In the genomic region with DNA sequence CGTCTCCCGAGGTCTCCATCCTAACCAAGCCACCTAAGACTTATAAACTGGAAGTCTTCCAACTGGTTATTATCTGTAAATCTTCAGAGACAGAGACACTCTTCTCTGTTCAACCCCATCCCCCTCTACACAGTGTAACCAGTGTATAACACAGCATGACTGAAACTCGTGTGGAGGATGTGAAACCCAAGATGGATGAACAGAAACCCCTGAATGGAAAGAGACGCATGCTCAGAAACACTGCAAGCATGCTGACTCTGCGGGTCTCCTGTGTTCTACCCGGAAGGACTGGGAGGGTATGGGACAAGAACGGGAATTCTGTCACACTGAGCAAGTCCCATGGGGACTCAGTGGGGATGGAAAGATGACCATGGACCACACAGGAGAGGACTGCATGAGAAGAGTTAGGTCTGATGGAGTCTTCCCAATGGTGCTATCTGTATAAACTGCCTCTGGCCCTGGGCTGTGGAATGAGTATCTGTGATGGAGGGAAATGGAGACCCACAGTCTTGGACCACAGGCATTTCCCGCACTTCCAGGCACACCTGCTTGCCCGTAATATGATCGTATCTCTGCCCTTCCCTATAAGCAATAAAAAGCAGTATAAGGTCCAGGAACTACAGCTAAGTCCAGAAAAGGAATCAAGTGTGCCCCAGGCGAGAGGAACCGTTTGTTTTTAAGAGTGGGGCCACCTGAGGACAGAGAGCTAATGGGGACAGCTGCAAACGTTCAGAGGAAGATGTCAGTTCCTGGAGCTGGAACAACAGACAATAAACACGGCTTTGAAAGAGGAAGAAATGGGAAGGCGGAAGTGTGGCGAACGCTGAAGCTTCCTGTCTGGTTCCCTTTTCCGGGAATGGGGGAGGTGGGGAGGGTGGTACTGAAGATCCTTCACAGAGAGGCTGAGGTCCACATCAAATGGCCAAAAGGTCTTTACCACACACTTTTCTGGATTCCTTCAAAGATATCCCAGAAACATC, we compare ENCODE assay signal across 11 mouse cellular contexts. TPM values are rescaled to one million over a fixed set of nuclear protein-coding genes. Genes with fewer than 3 reads are reported as not detected.
DNase-seq lines count a peak whose midpoint lies in the region; ATAC-seq and TF ChIP-seq lines count a peak whose summit lies in the region.
"Had no signal": no experiment of that assay in that cellular context is flagged by ENCODE, and none has a peak within 500 bp of the region (broad histone marks: within the 10 kb centered on the region; RNA-seq: fewer than 3 reads in every experiment).

No protein-coding gene starts in this region.

- H3K4me1 ChIP-seq in brown adipose tissue, adult 24 weeks (ENCODE audit: control insufficient read depth, insufficient read depth, insufficient read length, low read length), result peaks cover 10% of the 10 kb centered on the region; the same call in 1 of the 2 replicates
- H3K4me1 ChIP-seq in kidney, embryonic 15.5 days, result peaks cover 10% of the 10 kb centered on the region; the same call in 1 of the 2 replicates
- no peaks in the 10 kb centered on the region for H3K4me1 ChIP-seq in forebrain, postnatal 0 days (ENCODE audit: insufficient read depth)
- H3K4me1 ChIP-seq: neural tube, embryonic 12.5 days had no signal

- no peak overlapping the region for H3K9ac ChIP-seq in kidney, embryonic 15.5 days
- H3K9ac ChIP-seq in forebrain, postnatal 0 days, result no peak overlapping the region
- H3K9ac ChIP-seq: embryonic facial prominence, embryonic 13.5 days; neural tube, embryonic 12.5 days had no signal

- DNase-seq in layer of hippocampus, adult 11-12 months (ENCODE audit: low spot score), result peak; percentile 28
- no peak for DNase-seq in layer of hippocampus, adult 8-10 months (ENCODE audit: low spot score in 2 of 2)
- no peak for DNase-seq in forebrain, postnatal 0 days
- no peak for DNase-seq in cerebellum, postnatal 36 days

- no peaks in the 10 kb centered on the region for H3K9me3 ChIP-seq in kidney, embryonic 15.5 days (replicated peaks)
- no peaks in the 10 kb centered on the region for H3K9me3 ChIP-seq in forebrain, postnatal 0 days (ENCODE audit: low read length)
- H3K9me3 ChIP-seq: embryonic facial prominence, embryonic 13.5 days; neural tube, embryonic 12.5 days had no signal

- no peak for TF ChIP-seq CTCF in forebrain, postnatal 0 days (IDR thresholded peaks at IDR 0.05; ENCODE audit: low read depth)

- H3K4me2 ChIP-seq in kidney, embryonic 15.5 days, result no peak overlapping the region
- H3K4me2 ChIP-seq in forebrain, postnatal 0 days (ENCODE audit: low read depth), result no peak overlapping the region
- H3K4me2 ChIP-seq: embryonic facial prominence, embryonic 13.5 days; neural tube, embryonic 12.5 days had no signal

- H3K36me3 ChIP-seq in kidney, embryonic 15.5 days, result no peaks in the 10 kb centered on the region
- no peaks in the 10 kb centered on the region for H3K36me3 ChIP-seq in forebrain, postnatal 0 days (ENCODE audit: insufficient read depth)
- H3K36me3 ChIP-seq: embryonic facial prominence, embryonic 13.5 days; neural tube, embryonic 12.5 days had no signal

- no peak for ATAC-seq in kidney, embryonic 15.5 days (replicated peaks; ENCODE audit: low FRiP score)
- peak; percentile 78 for ATAC-seq in monocyte, adult 5-6 weeks (replicated peaks; ENCODE audit: insufficient number of reproducible peaks, low FRiP score, low TSS enrichment, poor library complexity, severe bottlenecking)
- ATAC-seq in forebrain, postnatal 0 days, result no peak
- ATAC-seq in erythroblast, adult 5-6 weeks (replicated peaks; ENCODE audit: low FRiP score, poor library complexity, severe bottlenecking), result no peak
- ATAC-seq: Patski had no signal

- no peaks in the 10 kb centered on the region for H3K27me3 ChIP-seq in kidney, embryonic 15.5 days
- no peaks in the 10 kb centered on the region for H3K27me3 ChIP-seq in forebrain, postnatal 0 days (ENCODE audit: insufficient read depth, low read length)
- H3K27me3 ChIP-seq: embryonic facial prominence, embryonic 13.5 days; neural tube, embryonic 12.5 days had no signal

- no peak overlapping the region for H3K4me3 ChIP-seq in brown adipose tissue, adult 24 weeks (ENCODE audit: insufficient read depth, low read depth, low read length)
- H3K4me3 ChIP-seq in kidney, embryonic 15.5 days (replicated peaks), result no peak overlapping the region
- no peak overlapping the region for H3K4me3 ChIP-seq in forebrain, postnatal 0 days (ENCODE audit: low read depth, low read length)
- H3K4me3 ChIP-seq: embryonic facial prominence, embryonic 13.5 days; neural tube, embryonic 12.5 days had no signal

- H3K27ac ChIP-seq in brown adipose tissue, adult 24 weeks (replicated peaks; ENCODE audit: low read depth, low read length), result peak overlapping the region; percentile 98
- 0 out of 2 replicates have a peak overlapping the region, but pooled peaks have one; percentile 9 for H3K27ac ChIP-seq in kidney, embryonic 15.5 days
- no peak overlapping the region for H3K27ac ChIP-seq in forebrain, postnatal 0 days (ENCODE audit: low read depth, low read length)
- H3K27ac ChIP-seq: embryonic facial prominence, embryonic 13.5 days; neural tube, embryonic 12.5 days had no signal

- 46% methylated on average over 18 of the region's 18 CpGs for WGBS in kidney, embryonic 15.5 days
- WGBS in forebrain, postnatal 0 days, result 80% methylated on average over 18 of the region's 18 CpGs

RNA-seq across cellular contexts. Expression of gene Lalba, which starts 1.7 kb away (rescaled TPM):
- not detected for total RNA-seq in layer of hippocampus, adult 8-10 months (2022)
- not detected in 2 replicates for polyA plus RNA-seq in brown adipose tissue, adult 24 weeks (2012; ENCODE audit: insufficient read depth, insufficient read length, missing spikeins)
- polyA plus RNA-seq in kidney, embryonic 15.5 days (2015; fragmentation: Nextera tagmentation; extraction: Ambion mirVana), result 0.22 TPM in 1 of 2 replicates, not detected in the other
- total RNA-seq in monocyte, adult 5-6 weeks (2017), result not detected in 3 replicates
- total RNA-seq in forebrain, postnatal 0 days (2014; rRNA removed), result not detected in 2 replicates
- polyA plus RNA-seq in forebrain, postnatal 0 days (2015; fragmentation: Nextera tagmentation; extraction: Ambion mirVana), result not detected in 2 replicates
- not detected in 2 replicates for total RNA-seq in erythroblast, adult 5-6 weeks (2015; ENCODE audit: low replicate concordance)
- not detected in 2 replicates for total RNA-seq in erythroblast, adult 5-6 weeks (2017; ENCODE audit: low replicate concordance)
- polyA plus RNA-seq: embryonic facial prominence, embryonic 13.5 days; neural tube, embryonic 12.5 days; Patski had no signal

RNA-seq across cellular contexts. Expression of gene Olfr279, which starts 8.0 kb away (rescaled TPM):
- not detected for total RNA-seq in layer of hippocampus, adult 8-10 months (2022)
- polyA plus RNA-seq in brown adipose tissue, adult 24 weeks (2012; ENCODE audit: insufficient read depth, insufficient read length, missing spikeins), result not detected in 2 replicates
- not detected in 2 replicates for polyA plus RNA-seq in kidney, embryonic 15.5 days (2015; fragmentation: Nextera tagmentation; extraction: Ambion mirVana)
- not detected in 3 replicates for total RNA-seq in monocyte, adult 5-6 weeks (2017)
- not detected in 2 replicates for total RNA-seq in forebrain, postnatal 0 days (2014; rRNA removed)
- polyA plus RNA-seq in forebrain, postnatal 0 days (2015; fragmentation: Nextera tagmentation; extraction: Ambion mirVana), result not detected in 2 replicates
- total RNA-seq in erythroblast, adult 5-6 weeks (2015; ENCODE audit: low replicate concordance), result not detected in 2 replicates
- total RNA-seq in erythroblast, adult 5-6 weeks (2017; ENCODE audit: low replicate concordance), result 0.17 TPM in 1 of 2 replicates, not detected in the other
- polyA plus RNA-seq: embryonic facial prominence, embryonic 13.5 days; neural tube, embryonic 12.5 days; Patski had no signal

RNA-seq across cellular contexts. Expression of gene OR5BS1P, which starts 14.5 kb away (rescaled TPM):
- total RNA-seq in layer of hippocampus, adult 8-10 months (2022), result not detected
- not detected in 2 replicates for polyA plus RNA-seq in brown adipose tissue, adult 24 weeks (2012; ENCODE audit: insufficient read depth, insufficient read length, missing spikeins)
- not detected in 2 replicates for polyA plus RNA-seq in kidney, embryonic 15.5 days (2015; fragmentation: Nextera tagmentation; extraction: Ambion mirVana)
- not detected in 3 replicates for total RNA-seq in monocyte, adult 5-6 weeks (2017)
- total RNA-seq in forebrain, postnatal 0 days (2014; rRNA removed), result not detected in 2 replicates
- polyA plus RNA-seq in forebrain, postnatal 0 days (2015; fragmentation: Nextera tagmentation; extraction: Ambion mirVana), result not detected in 2 replicates
- not detected in 2 replicates for total RNA-seq in erythroblast, adult 5-6 weeks (2015; ENCODE audit: low replicate concordance)
- not detected in 2 replicates for total RNA-seq in erythroblast, adult 5-6 weeks (2017; ENCODE audit: low replicate concordance)
- polyA plus RNA-seq: embryonic facial prominence, embryonic 13.5 days; neural tube, embryonic 12.5 days; Patski had no signal

RNA-seq across cellular contexts. Expression of gene Olfr281, which starts 31.8 kb away (rescaled TPM):
- total RNA-seq in layer of hippocampus, adult 8-10 months (2022), result not detected
- not detected in 2 replicates for polyA plus RNA-seq in brown adipose tissue, adult 24 weeks (2012; ENCODE audit: insufficient read depth, insufficient read length, missing spikeins)
- not detected in 2 replicates for polyA plus RNA-seq in kidney, embryonic 15.5 days (2015; fragmentation: Nextera tagmentation; extraction: Ambion mirVana)
- total RNA-seq in monocyte, adult 5-6 weeks (2017), result not detected in 3 replicates
- not detected in 2 replicates for total RNA-seq in forebrain, postnatal 0 days (2014; rRNA removed)
- not detected in 2 replicates for polyA plus RNA-seq in forebrain, postnatal 0 days (2015; fragmentation: Nextera tagmentation; extraction: Ambion mirVana)
- not detected in 2 replicates for total RNA-seq in erythroblast, adult 5-6 weeks (2015; ENCODE audit: low replicate concordance)
- not detected in 2 replicates for total RNA-seq in erythroblast, adult 5-6 weeks (2017; ENCODE audit: low replicate concordance)
- polyA plus RNA-seq: embryonic facial prominence, embryonic 13.5 days; neural tube, embryonic 12.5 days; Patski had no signal

RNA-seq across cellular contexts. Expression of gene Kansl2, which starts 49.9 kb away (rescaled TPM):
- 10 to 100 TPM; 54.1 to 60.0 (median 57.2) TPM for total RNA-seq in layer of hippocampus, adult 8-10 months (2022)
- polyA plus RNA-seq in brown adipose tissue, adult 24 weeks (2012; ENCODE audit: insufficient read depth, insufficient read length, missing spikeins), result 33.1 and 38.0 TPM in 2 replicates
- 115 and 121 TPM in 2 replicates for polyA plus RNA-seq in kidney, embryonic 15.5 days (2015; fragmentation: Nextera tagmentation; extraction: Ambion mirVana)
- total RNA-seq in monocyte, adult 5-6 weeks (2017), result 35.4 to 46.2 TPM (median 40.6 TPM) in 3 replicates
- 69.9 and 74.1 TPM in 2 replicates for total RNA-seq in forebrain, postnatal 0 days (2014; rRNA removed)
- polyA plus RNA-seq in forebrain, postnatal 0 days (2015; fragmentation: Nextera tagmentation; extraction: Ambion mirVana), result 109 and 110 TPM in 2 replicates
- 15.9 and 17.1 TPM in 2 replicates for total RNA-seq in erythroblast, adult 5-6 weeks (2015; ENCODE audit: low replicate concordance)
- 4.9 and 11.4 TPM in 2 replicates for total RNA-seq in erythroblast, adult 5-6 weeks (2017; ENCODE audit: low replicate concordance)
